Mouse (Mus musculus): ENCODE measurements around the gene Tet2.

DNA sequence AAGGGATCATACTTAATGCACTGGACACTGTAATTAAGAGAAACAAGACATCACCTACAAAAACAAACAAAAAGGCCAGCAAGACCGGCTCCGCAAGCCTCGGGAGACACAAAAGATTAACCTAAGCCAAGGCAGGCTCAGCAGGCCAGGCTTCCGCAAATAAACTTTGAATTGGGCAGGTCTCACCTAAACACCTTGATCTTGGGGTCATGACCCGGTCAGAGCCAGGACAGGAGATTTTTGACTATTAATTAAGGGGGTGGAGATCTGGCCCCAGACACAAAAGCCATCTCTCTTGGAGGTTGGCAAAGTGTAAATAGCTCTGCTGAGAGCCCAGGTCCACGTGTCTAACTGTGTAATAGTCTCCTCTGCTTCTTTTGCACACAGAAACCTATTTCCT, 10.9 kb downstream of the Tet2 start:
- TF ChIP-seq CTCF (IDR thresholded peaks at IDR 0.05; ENCODE audit: control insufficient read depth, insufficient read depth, low read length) (no peak), POLR2A (IDR thresholded peaks at IDR 0.05; ENCODE audit: borderline replicate concordance, control insufficient read depth, low read depth, low read length) (no peak)

Data from bone marrow, adult 2 months (tissue).